Mouse (Mus musculus): ENCODE data around the gene Slfn14.
"Not testable (repeated sequence)": the region's sequence is repeated elsewhere in the genome, so short reads cannot be mapped to it uniquely, and the experiment has no call there.

Gene Slfn14

GRCm38 (mm10) chr11:83285627-83286026 lies 899 bp downstream of the Slfn14 start:
- no peak for DNase-seq (ENCODE audit: low read depth, low spot score)

- no peak for DNase-seq (ENCODE audit: low read depth, low spot score)
Measured at GRCm38 (mm10) chr11:83282084-83282483, 4.4 kb downstream of the Slfn14 start.

GRCm38 (mm10) chr11:83279691-83280090 lies 6.8 kb downstream of the Slfn14 start:
- no peak for DNase-seq (ENCODE audit: low read depth, low spot score)

- no peak for DNase-seq (ENCODE audit: low read depth, low spot score)
Measured at GRCm38 (mm10) chr11:83279024-83279423, 7.5 kb downstream of the Slfn14 start.

- no peak for DNase-seq (ENCODE audit: low read depth, low spot score)
Measured at GRCm38 (mm10) chr11:83276251-83276650, 10.3 kb downstream of the Slfn14 start.

- DNase-seq (ENCODE audit: low read depth, low spot score) = peak; percentile 61
Measured at GRCm38 (mm10) chr11:83271951-83272843, 14.3 kb downstream of the Slfn14 start.

- peak; percentile 93 for DNase-seq (ENCODE audit: low read depth, low spot score)
Measured at GRCm38 (mm10) chr11:83271151-83271950, 15.2 kb downstream of the Slfn14 start.

GRCm38 (mm10) chr11:83270842-83271150 lies 15.7 kb downstream of the Slfn14 start:
- DNase-seq (ENCODE audit: low read depth, low spot score) = no peak

- no peak for DNase-seq (ENCODE audit: low read depth, low spot score)
Measured at GRCm38 (mm10) chr11:83263146-83263545, 23.4 kb downstream of the Slfn14 start.

- DNase-seq (ENCODE audit: low read depth, low spot score) = no peak
Measured at GRCm38 (mm10) chr11:83262673-83263072, 23.9 kb downstream of the Slfn14 start.

GRCm38 (mm10) chr11:83257211-83257610 lies 29.3 kb downstream of the Slfn14 start:
- DNase-seq (ENCODE audit: low read depth, low spot score) = not testable (repeated sequence)

GRCm38 (mm10) chr11:83239811-83240210 lies 46.7 kb downstream of the Slfn14 start:
- DNase-seq (ENCODE audit: low read depth, low spot score) = peak; percentile 6

GRCm38 (mm10) chr11:83238389-83238788 lies 48.1 kb downstream of the Slfn14 start:
- DNase-seq (ENCODE audit: low read depth, low spot score) = no peak

- DNase-seq (ENCODE audit: low read depth, low spot score) = not testable (repeated sequence)
Measured at GRCm38 (mm10) chr11:83237390-83237789, 49.1 kb downstream of the Slfn14 start.

- DNase-seq (ENCODE audit: low read depth, low spot score) = not testable (repeated sequence)
Measured at GRCm38 (mm10) chr11:83233621-83234020, 52.9 kb downstream of the Slfn14 start.

- peak; percentile 6 for DNase-seq (ENCODE audit: low read depth, low spot score)
Measured at GRCm38 (mm10) chr11:83230966-83231365, 55.6 kb downstream of the Slfn14 start.

GRCm38 (mm10) chr11:83227926-83228723 lies 58.4 kb downstream of the Slfn14 start:
- DNase-seq (ENCODE audit: low read depth, low spot score) = no peak

GRCm38 (mm10) chr11:83225371-83225960 lies 61.1 kb downstream of the Slfn14 start:
- no peak for DNase-seq (ENCODE audit: low read depth, low spot score)

All from brain, adult 2 months (tissue).